Mouse (Mus musculus) midbrain, embryonic 16.5 days (tissue): ENCODE measurements around the gene Efcab8. TPM values are rescaled to one million over a fixed set of nuclear protein-coding genes. Genes with fewer than 3 reads are reported as not detected.

Source experiments
- ATAC-seq: fragments of 200-750 bp; cut with Nextera tagmentation; 2 replicates; pipeline ENCODE4 v1.8.0; 2017; ENCODE audit warnings: moderate TSS enrichment
- H3K27ac ChIP-seq: fragments of 300-500 bp; sonication (generic); 2 replicates; pipeline ENCODE4 v1.5.1; 2014; ENCODE audit warnings: mild to moderate bottlenecking, low read length, mixed read lengths
- H3K27me3 ChIP-seq: fragments of 300-500 bp; sonication (generic); 2 replicates; pipeline ENCODE4 v1.6.1; 2014; ENCODE audit warnings: low read depth, low read length, mixed read lengths; ENCODE audit not compliant: control insufficient read depth, insufficient read depth
- H3K36me3 ChIP-seq: fragments of 300-500 bp; sonication (generic); 2 replicates; pipeline ENCODE4 v1.6.1; 2014; ENCODE audit warnings: mild to moderate bottlenecking, low read length, moderate library complexity, mixed read lengths; ENCODE audit not compliant: control insufficient read depth, insufficient read depth
- H3K4me1 ChIP-seq: fragments of 300-500 bp; sonication (generic); 2 replicates; pipeline ENCODE4 v1.6.1; 2014; ENCODE audit warnings: mild to moderate bottlenecking, low read length, mixed read lengths; ENCODE audit not compliant: control insufficient read depth, insufficient read depth
- H3K4me2 ChIP-seq: fragments of 300-500 bp; sonication (generic); 2 replicates; pipeline ENCODE4 v1.6.1; 2014; ENCODE audit warnings: mild to moderate bottlenecking, low read length, mixed read lengths
- H3K4me3 ChIP-seq: fragments of 300-500 bp; sonication (generic); 2 replicates; pipeline ENCODE4 v1.5.1; 2014; ENCODE audit warnings: low read depth, mild to moderate bottlenecking, low read length, moderate library complexity, mixed read lengths
- H3K9ac ChIP-seq: fragments of 300-500 bp; sonication (generic); 2 replicates; pipeline ENCODE4 v1.6.1; 2014; ENCODE audit warnings: low read depth, low read length, mixed read lengths
- H3K9me3 ChIP-seq: fragments of 300-500 bp; sonication (generic); replicated peaks from 2 replicates; pipeline ENCODE4 v1.6.1; 2014; ENCODE audit warnings: mild to moderate bottlenecking, low read length, mixed read lengths; ENCODE audit not compliant: control insufficient read depth, poor library complexity, severe bottlenecking
- WGBS: fragments of 180-500 bp; shearing (Covaris S2); extraction: QIAGEN DNeasy Blood & Tissue Kit; methylation state at CpG from one replicate; pipeline ENCODE4 v1.1.7; 2014; 5-methylcytosine and 5-hydroxymethylcytosine counted together
- polyA plus RNA-seq: library from polyadenylated mRNA; unstranded; fragments of >200 nt; fragmentation: Nextera tagmentation; extraction: Ambion mirVana; gene quantifications from 2 replicates; pipeline ENCODE4 v1.2.1, GENCODE M21; 2015

Gene Efcab8
- polyA plus RNA-seq, 1 experiment from 2014 or later = not detected

GRCm38 (mm10) chr2:153842854-153843253, 63.1 kb downstream of the Efcab8 start:
- H3K9ac ChIP-seq = no peak overlapping the region
- no peaks in the 10 kb centered on the region for H3K27me3 ChIP-seq
- no peak for ATAC-seq
- WGBS = 86% methylated on average over 8 of the region's 8 CpGs
- H3K4me3 ChIP-seq = no peak overlapping the region
- H3K9me3 ChIP-seq = no peaks in the 10 kb centered on the region
- H3K36me3 ChIP-seq = no peaks in the 10 kb centered on the region
- no peak overlapping the region for H3K4me2 ChIP-seq
- no peaks in the 10 kb centered on the region for H3K4me1 ChIP-seq
- no peak overlapping the region for H3K27ac ChIP-seq

- H3K9me3 ChIP-seq = no peaks in the 10 kb centered on the region
- ATAC-seq = no peak
- H3K4me1 ChIP-seq = no peaks in the 10 kb centered on the region
- no peaks in the 10 kb centered on the region for H3K36me3 ChIP-seq
- H3K9ac ChIP-seq = no peak overlapping the region
- H3K4me3 ChIP-seq = no peak overlapping the region
- no peak overlapping the region for H3K27ac ChIP-seq
- H3K4me2 ChIP-seq = no peak overlapping the region
- WGBS = 87% methylated on average over 3 of the region's 3 CpGs
- H3K27me3 ChIP-seq = no peaks in the 10 kb centered on the region
Observed at GRCm38 (mm10) chr2:153848389-153848788, 68.7 kb downstream of the Efcab8 start.

DNA sequence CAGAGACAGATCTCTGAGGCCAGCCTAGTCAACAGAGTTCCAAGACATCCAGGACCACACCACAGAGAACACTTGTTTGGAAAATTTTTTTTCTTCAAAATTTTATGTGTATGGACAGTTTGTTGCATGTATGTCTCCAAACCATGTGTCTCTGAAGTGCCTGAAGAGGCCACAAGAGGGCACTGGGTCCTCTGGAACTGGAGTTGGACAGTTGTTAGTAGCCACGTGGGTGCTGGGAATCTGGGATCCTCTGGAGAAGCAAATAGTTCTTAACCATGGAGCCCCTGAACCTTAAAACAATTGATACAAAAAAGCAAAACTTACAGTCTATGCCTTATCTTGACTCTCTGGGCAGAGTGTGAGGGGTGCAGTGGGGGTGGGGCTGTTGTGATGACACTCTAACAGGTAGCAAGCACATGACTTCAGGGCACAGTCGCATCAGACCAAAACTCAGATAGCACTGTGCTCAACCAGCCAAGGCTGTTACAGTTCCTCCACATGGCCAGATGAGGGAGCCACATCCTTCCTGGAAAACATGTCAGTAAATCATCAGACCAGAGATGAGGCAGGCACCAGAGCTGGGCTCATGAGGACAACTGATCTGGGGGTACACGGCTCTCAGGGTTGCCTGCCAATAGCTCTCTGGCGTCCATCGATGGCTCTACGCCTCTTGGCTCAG, 70.8 kb downstream of the Efcab8 start:
- no peaks in the 10 kb centered on the region for H3K36me3 ChIP-seq
- H3K4me2 ChIP-seq = no peak overlapping the region
- no peak overlapping the region for H3K9ac ChIP-seq
- no peak overlapping the region for H3K27ac ChIP-seq
- no peaks in the 10 kb centered on the region for H3K4me1 ChIP-seq
- no peak for ATAC-seq
- H3K9me3 ChIP-seq = no peaks in the 10 kb centered on the region
- H3K27me3 ChIP-seq = no peaks in the 10 kb centered on the region
- WGBS = 85% methylated on average over 6 of the region's 6 CpGs
- H3K4me3 ChIP-seq = no peak overlapping the region

DNA sequence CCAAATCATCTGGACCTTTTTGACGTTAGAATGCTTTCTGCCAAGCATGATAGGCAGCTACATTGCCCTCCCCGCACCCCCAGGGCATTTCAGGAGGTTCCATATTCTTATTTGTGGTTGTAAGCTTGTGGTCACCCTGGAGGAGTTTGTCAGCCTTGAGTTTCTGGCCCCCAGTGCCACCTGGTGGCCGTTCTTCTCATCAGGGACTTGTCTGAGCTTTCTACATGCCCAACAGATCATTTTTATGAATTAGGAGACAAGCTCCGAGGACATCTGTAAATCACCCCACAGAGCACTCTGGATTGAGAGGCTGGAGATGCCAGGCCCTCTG, 71.3 kb downstream of the Efcab8 start:
- H3K4me1 ChIP-seq = no peaks in the 10 kb centered on the region
- no peaks in the 10 kb centered on the region for H3K36me3 ChIP-seq
- no peak overlapping the region for H3K4me2 ChIP-seq
- H3K27me3 ChIP-seq = no peaks in the 10 kb centered on the region
- WGBS = 57% methylated on average over 4 of the region's 4 CpGs
- no peak overlapping the region for H3K4me3 ChIP-seq
- no peak for ATAC-seq
- no peak overlapping the region for H3K9ac ChIP-seq
- H3K9me3 ChIP-seq = no peaks in the 10 kb centered on the region
- H3K27ac ChIP-seq = no peak overlapping the region

DNA sequence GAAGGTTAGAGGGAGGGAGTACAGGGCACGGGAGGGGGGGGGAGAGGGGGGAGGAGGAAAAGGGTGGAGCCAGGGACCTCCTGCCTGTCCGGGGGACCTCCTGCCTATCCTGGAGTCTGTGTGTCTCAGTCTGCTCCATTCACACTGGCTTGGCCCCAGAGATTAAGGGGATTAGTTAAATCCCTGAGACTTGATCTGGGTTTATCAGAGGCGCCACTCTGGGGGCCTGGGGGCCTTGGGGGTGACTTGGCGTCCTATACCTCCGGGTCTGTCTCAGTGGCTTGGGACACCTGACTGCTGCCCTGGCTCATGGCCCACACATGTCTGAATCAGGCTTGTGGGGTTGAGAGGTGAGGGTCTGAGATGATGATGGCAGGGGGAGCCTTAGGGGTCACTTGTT, 73.8 kb downstream of the Efcab8 start:
- Histone ChIP-seq H3K36me3 (no peaks in the 10 kb centered on the region), H3K4me1 (no peaks in the 10 kb centered on the region), H3K9me3 (no peaks in the 10 kb centered on the region), H3K9ac (no peak overlapping the region), H3K4me2 (no peak overlapping the region), H3K4me3 (no peak overlapping the region), H3K27me3 (no peaks in the 10 kb centered on the region), H3K27ac (no peak overlapping the region)
- ATAC-seq = no peak
- 0% methylated on average over 4 of the region's 5 CpGs for WGBS

- H3K36me3 ChIP-seq = no peaks in the 10 kb centered on the region
- H3K4me1 ChIP-seq = no peaks in the 10 kb centered on the region
- H3K27ac ChIP-seq = no peak overlapping the region
- no peaks in the 10 kb centered on the region for H3K27me3 ChIP-seq
- WGBS = 80% methylated on average over 2 of the region's 2 CpGs
- H3K4me3 ChIP-seq = no peak overlapping the region
- no peak for ATAC-seq
- no peak overlapping the region for H3K9ac ChIP-seq
- no peak overlapping the region for H3K4me2 ChIP-seq
- H3K9me3 ChIP-seq = no peaks in the 10 kb centered on the region
Observed at GRCm38 (mm10) chr2:153859581-153859980, 79.8 kb downstream of the Efcab8 start.

DNA sequence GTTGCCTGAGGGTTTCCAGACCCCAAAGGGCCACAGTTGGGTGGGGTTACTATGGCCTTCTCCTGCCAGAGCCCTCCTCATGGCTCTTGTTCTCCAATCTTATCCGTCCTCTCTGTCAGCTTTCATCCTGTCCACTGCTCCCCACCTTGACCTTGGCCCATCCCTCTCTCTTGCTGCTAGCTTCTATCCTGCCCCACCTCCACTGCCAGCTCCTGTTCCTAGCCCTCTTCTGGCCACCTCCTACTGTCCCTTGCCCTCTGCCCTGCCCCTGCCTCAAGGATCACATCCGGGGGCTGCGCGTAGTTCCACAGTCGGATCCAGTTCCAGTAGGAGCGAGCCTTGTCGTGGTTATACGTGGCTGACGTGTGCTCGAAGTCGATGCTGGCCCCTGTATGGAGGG, 80.6 kb downstream of the Efcab8 start:
- WGBS = 89% methylated on average over 11 of the region's 11 CpGs
- no peaks in the 10 kb centered on the region for H3K36me3 ChIP-seq
- no peaks in the 10 kb centered on the region for H3K27me3 ChIP-seq
- no peak overlapping the region for H3K9ac ChIP-seq
- H3K9me3 ChIP-seq = no peaks in the 10 kb centered on the region
- H3K27ac ChIP-seq = no peak overlapping the region
- no peak for ATAC-seq
- no peak overlapping the region for H3K4me2 ChIP-seq
- no peak overlapping the region for H3K4me3 ChIP-seq
- H3K4me1 ChIP-seq = no peaks in the 10 kb centered on the region

DNA sequence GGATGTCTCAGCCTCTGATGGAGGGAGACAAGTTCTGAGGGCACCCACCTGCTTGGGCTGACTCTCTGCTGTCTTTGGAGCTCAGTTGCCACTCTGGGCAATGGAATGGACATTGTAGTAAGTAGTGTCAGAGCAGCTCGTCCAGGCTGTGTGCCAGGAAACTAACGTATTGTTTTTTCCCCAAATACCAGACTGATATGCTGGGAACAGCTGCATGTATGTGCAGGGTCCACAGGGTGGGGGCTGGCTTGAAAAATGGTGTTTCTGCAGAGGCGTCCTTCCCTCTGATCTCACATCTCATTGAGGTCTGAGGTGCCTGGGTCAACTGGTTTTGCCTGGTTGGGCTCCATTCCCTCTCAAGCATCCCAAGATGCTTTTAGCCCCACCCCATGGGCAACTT, 81.0 kb downstream of the Efcab8 start:
- no peaks in the 10 kb centered on the region for H3K27me3 ChIP-seq
- no peaks in the 10 kb centered on the region for H3K9me3 ChIP-seq
- H3K4me2 ChIP-seq = no peak overlapping the region
- no peak for ATAC-seq
- H3K9ac ChIP-seq = no peak overlapping the region
- H3K4me1 ChIP-seq = no peaks in the 10 kb centered on the region
- no peak overlapping the region for H3K27ac ChIP-seq
- H3K4me3 ChIP-seq = no peak overlapping the region
- 75% methylated on average over 3 of the region's 3 CpGs for WGBS
- no peaks in the 10 kb centered on the region for H3K36me3 ChIP-seq

DNA sequence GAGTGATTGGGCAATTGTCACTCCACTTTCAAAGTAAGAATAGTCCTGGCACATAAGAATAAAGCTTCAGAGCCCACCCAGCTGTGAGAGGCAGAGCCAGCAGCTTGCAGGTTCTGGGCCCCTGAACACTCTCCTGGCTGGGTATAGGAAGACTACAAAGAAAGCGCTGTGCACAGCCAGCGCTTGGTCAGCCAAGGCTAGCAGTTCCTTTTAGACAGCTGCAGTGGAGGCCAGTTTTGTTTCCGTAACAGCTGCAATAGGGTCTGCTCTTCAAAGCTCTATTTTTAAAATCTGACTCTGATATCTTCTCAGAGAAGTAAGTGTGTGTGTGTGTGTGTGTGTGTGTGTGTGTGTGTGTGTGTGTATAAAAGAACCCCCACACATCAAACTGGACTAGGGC, 82.2 kb downstream of the Efcab8 start:
- Histone ChIP-seq H3K9me3 (no peaks in the 10 kb centered on the region), H3K9ac (no peak overlapping the region), H3K4me3 (no peak overlapping the region), H3K27ac (no peak overlapping the region), H3K36me3 (no peaks in the 10 kb centered on the region), H3K4me2 (no peak overlapping the region), H3K4me1 (no peaks in the 10 kb centered on the region), H3K27me3 (no peaks in the 10 kb centered on the region)
- ATAC-seq = no peak
- WGBS = 68% methylated on average over 3 of the region's 3 CpGs
